Mouse (Mus musculus) A20 (cell line): Measurements from ENCODE around the gene Ttll1.
"Not testable (repeated sequence)": the region's sequence is repeated elsewhere in the genome, so short reads cannot be mapped to it uniquely, and the experiment has no call there.

Experiments used
- DNase-seq: peaks from one replicate; pipeline ENCODE4 v3.0.0-alpha.2; 2011; ENCODE audit warnings: low read depth, low spot score

Gene Ttll1

DNA sequence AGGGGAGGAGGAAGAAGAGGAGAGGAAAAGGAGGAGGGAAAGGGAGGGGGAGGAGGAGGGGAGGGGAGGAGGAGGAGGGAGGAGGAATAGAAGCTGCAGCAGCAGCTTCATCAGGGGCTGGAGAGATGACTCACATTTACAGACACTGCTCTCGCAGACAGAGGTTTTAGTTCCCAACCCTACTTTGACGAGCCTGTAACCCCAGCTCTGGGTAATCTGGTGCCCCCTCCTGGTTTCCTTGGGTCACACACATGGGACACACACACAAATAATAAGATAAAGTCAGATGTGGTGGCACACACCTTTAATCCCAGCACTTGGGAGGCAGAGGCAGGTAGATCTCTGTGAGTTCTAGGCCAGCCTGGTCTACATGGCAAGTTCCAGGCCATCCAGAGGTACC is 27.2 kb downstream of the Ttll1 start:
- DNase-seq: peak; percentile 72

DNA sequence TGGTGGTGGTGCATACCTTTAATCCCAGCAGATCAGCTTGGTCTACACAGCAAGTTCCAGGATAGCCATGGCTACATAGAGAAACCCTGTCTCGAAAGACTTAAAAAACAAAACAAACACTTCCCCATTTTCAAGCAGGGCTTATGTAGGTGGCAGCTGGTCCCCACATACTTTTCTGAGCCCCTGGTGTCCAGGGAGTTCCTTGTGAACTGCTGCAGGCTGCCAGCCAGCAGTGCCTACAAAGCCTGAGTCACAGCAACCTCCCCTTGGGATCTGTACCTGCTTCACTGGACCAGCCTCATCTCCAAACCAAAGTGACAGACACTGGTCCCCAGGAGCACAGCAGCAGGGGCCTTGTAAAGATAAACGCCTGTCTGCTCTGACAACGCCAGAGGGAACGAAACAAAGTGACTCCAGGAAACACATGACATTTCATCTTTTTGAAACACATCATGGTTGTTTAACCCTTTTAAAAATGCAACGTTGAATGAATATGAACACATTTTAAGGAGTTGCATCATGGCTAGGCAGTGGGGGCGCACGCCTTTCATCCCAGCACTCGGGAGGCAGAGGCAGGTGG is 28.0 kb downstream of the Ttll1 start:
- peak; percentile 72 for DNase-seq

DNA sequence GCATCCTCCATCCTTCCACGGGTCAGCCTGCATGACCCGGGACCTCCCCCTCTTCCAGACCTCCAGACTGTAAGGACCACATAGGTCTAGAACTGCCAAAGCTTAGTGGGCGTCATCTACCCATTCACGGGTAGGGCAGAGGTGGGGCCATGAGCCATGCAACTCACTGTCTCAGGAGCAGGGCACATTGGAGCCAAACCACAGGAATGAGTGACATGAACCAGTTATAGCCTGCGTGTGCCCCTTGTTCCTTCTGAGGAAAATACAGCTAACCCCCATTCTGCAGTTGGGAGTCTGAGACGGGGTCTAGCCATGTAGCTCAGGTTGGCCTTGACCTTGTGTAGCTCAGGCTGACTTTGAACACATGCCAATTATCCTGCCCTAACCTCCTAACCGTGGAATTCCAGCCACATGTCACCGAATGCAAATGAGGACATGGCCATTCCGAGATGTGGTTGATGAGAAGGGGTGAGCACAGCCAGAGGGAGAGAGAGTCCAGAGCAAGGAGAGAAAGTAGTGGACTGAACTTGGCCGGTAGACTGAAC is 29.4 kb downstream of the Ttll1 start:
- no peak for DNase-seq

DNA sequence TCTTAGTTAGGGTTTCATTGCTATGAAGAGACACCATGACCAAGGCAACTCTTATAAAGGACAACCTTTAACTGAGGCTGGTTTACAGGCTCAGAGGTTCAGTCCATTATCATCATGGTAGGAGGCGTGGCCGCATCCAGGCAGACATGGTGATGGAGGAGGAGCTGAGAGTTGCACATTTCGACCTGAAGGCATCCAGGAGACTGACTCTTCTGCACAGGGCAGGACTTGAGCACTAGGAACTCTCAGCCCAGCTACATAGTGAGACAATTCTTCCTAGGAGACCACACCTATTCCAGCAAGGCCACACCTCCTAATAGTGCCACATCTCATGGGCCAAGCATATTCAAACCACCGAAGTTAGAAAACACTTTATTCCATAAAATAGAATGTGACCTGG is 30.9 kb downstream of the Ttll1 start:
- DNase-seq: no peak

DNA sequence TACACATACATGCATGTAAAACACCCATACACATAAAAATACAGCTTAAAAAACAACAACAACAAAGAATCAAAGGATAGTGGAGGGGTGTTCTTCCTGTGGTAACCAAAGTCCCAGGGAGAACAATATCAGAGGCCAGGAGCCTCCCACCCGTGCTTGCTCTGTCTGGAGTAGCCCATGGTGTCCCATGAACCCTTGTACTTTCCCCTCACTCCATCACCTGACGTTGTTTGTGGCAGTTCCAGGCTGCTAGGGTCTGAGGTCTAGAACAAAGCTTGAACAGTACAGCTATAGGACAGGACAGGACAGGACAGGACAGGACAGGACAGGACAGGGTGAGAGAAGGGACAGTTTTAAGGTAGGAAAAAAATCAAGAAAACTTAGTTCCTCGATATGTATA is 32.6 kb downstream of the Ttll1 start:
- no peak for DNase-seq

DNA sequence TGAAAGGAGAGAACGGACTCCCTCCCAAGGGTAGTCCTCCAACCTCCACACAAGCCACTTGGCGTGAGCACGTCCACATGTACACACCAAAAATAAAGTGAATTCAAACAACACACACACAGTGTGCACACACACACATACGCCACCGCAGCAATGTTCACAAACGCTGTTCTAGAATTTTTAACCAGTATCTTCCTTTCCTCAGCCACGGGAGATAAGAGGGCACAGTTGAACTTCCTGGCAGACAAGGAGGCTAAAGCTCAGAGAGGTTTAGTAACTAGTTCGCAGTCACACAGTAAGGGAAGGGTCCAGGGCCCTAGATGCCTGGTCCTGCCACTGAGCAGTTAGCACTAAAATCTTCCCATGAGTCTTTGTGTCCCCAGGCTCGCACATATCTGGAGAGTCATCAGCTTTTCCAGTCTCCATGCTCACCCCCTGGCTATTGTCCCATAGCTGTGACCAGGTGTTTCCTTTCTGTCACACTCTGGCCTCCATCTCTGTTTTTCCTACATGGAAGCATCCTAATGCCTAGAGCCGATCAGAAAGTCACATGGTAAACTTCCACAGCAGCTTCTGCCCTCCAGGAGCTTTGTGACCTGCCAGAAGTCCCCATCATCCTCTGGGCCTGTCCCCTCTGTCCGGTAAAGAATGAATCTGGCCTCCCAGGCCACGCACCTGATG is 34.0 kb downstream of the Ttll1 start:
- no peak for DNase-seq

DNA sequence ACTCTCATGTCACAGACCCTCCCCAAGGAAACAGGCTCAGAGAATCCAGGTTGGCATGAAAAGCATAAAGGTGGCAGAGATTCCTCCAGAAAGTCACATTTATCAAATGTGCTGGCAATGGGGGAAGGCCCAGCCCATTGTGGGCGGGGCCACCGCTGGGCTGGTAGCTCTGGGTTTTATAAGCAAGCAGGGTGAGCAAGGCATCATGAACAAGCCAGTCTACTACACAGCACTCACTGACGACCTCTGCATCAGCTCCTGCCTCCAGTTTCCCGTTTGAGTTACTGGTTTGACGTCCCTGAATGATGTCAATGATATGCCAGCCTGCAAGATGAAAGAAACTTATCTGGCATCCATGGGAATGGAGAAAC is 36.2 kb downstream of the Ttll1 start:
- peak; percentile 59 for DNase-seq

DNA sequence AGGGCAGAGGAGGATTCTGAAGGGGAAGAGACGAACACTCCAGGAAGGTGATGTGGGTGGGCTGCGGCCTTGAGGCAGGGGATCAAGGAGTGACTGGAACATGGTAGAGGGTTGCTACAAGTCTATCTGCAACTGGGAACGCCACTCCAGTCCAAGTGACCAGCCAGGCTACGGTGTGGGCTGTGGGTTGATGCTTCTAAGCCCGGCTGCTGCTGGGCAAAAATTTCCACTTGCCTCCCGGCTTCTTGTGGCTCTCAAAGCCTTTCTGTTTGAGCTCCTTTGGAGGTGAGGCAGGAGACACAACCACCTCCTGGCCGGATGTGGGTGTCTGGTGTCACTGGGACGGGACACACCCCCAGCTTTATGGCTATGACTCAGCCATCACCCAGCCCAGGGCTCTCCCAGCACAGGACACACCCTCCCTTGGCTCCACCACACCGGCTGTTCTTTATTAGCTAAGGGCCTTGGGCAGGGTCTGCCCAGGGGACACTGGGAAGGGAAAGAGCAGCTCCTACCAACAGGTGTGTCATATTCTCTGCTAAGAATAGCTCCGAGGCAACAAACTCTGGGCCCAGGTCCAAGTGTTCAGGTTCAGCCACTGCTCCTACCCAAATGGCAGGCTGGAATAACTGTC is 36.7 kb downstream of the Ttll1 start:
- peak; percentile 60 for DNase-seq

DNA sequence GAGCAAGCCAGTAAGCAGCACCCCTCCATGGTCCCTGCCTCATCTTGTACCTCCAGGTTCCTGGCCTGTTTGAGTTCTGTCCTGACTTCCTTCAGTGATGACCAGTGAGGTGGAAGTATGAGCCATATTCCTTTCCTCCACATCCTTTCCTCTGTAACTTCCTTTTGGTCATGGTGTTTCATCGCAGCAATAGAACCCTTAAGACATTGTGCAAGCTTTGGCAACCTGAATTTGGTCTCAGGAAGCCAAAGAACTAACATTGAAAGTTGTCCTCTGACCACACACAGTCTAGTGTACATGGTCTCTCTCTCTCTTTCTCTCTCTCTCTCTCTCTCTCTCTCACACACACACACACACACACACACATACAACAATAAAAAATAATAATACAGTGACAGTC is 37.4 kb downstream of the Ttll1 start:
- no peak for DNase-seq

DNA sequence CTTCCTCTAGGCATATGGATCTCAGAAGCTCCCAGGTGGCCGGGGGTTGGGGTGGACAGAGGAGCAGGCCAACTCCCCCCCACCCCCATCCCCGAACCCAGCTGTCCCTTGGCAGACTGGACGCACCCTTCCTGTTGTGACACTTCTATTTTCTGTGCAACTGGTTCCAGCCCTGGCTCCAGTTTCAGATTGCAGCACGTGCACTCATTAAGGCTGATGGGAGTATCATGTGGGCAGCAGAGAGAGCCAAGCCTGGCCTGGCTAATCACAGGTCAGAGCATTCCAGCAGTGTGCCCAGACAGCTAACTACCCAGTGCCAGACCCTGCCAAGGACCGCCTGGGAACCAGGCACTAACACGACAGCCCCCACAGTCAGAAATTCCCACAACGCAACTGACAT is 39.2 kb downstream of the Ttll1 start:
- no peak for DNase-seq

DNA sequence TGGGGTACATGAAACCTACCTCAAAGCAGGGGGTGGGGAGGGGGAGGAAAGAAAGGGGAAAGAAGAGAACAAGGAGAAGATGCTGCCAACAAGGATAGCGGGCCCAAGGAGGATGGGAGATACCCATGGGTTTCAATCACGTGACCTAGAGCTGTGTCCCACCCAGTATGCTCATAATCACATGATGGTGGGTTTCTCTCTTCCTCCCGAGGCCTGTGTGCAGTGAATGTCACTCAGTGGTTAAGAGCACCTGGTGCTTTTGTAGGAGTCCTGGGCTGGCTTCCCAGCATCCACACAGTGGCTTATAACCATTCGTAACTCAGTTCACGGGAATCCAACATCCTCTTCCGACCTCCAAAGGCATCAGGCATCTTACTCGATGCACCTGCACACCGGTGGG is 40.2 kb downstream of the Ttll1 start:
- no peak for DNase-seq

DNA sequence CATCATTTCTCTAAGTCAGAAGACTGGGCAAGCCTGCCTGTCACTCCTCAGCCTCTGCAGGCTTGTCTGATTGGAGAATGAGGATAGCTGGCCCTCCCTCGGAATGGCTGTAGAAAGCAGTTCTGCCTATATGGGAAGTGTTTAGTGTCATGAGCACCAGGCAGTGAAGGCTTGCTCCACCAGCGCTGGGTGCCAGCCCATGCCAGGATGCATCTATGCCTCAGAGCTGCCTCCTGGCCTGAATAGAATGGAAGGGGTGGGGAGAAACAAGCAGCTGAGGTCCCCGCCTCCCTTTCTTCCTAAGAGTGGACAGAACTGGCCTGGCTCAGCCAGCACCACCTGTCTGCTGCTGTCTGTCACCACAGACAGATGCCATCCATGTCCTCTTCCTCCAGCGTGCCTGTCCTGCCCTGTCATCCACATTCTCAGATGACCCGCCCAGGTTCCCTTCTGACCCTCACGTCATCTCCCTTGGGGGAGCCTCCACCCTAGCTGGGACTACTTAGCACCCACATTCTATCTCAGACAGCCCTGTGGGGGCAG is 41.3 kb downstream of the Ttll1 start:
- DNase-seq: no peak

DNA sequence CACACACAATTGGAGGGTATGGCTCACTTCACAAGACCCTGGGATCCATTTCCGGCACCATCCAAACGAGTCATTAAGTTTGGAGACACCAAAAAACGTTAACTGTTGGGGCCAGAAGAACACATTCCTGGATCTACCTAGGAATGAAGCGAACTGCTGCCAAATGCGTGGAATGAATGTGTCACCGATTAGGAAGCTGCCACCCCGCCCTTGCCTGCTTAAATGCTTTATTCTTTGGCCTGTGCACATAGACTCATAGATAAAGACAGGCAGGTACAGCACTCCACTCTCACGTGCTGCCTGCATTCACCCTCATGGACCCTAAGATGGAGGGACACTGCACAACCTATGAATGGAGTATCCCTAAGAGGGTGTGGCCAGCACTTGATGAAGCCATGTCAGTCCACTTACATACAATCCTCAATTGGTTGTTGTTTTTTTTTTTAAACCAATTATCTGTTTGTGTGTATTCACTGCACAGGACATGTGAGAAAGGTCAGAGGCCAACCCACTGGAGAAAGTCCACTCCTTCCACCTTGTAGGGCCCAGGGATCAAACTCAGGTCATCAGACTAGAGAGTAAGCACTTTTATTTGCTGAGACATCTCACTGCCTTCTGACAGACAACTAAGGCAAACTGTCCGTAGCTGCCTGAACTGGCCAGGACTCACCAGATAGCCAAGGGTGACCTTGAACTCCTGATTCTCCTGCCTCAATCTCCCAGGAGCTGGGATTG is 43.3 kb downstream of the Ttll1 start:
- no peak for DNase-seq

DNA sequence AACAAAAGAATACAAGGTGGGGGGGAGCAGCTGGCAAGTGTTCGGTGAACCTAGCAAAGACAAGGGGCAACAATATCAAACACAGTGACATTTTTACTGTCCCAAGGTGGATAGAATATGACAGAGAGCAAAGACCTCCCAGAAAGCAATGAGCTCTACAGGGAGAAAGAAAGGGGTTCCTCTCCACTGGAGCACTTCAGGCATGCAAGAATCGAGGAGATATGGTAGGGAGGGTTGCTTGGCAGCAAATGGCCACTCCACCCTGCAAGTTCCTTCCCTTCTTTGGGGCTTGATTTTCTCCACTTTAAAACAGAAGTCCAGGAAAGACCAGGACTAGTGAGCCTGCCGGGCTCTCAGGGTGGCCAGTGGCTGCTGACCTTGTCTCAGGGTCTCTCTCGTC is 44.4 kb downstream of the Ttll1 start:
- DNase-seq: no peak

DNA sequence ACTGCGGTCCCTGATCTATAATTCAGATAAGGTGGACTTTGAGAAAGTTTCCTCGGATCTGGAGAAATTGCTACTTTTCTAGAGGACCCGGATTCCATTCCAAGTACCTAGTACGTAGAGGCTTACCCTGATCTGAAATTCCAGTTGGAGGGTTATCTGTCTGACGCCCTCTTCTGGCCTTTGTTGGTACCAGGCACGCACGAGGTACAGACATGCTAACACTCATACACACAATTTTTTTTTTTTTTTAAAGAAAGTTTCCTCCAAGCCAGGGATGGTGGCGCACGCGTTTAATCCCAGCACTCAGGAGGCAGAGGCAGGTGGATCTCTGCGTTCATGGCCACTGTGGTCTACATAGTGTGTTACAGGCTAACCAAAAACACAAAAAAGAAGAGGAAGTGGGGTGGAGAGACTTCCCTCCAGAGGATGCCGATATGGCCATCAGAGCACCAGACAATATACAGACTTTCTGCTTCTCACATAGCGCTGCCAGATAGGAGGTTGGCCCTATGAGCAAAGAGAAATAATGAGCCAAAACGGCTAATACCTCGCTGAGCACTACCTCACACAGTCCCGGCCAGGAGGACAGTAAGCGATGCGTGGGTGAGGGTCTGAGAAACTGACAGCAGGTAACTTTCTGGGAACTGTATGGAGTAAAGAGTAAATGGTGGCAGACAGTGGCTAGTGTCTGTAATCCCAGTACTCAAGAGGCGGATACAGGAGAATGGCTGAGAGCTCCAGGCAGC is 45.6 kb downstream of the Ttll1 start:
- DNase-seq: no peak

DNA sequence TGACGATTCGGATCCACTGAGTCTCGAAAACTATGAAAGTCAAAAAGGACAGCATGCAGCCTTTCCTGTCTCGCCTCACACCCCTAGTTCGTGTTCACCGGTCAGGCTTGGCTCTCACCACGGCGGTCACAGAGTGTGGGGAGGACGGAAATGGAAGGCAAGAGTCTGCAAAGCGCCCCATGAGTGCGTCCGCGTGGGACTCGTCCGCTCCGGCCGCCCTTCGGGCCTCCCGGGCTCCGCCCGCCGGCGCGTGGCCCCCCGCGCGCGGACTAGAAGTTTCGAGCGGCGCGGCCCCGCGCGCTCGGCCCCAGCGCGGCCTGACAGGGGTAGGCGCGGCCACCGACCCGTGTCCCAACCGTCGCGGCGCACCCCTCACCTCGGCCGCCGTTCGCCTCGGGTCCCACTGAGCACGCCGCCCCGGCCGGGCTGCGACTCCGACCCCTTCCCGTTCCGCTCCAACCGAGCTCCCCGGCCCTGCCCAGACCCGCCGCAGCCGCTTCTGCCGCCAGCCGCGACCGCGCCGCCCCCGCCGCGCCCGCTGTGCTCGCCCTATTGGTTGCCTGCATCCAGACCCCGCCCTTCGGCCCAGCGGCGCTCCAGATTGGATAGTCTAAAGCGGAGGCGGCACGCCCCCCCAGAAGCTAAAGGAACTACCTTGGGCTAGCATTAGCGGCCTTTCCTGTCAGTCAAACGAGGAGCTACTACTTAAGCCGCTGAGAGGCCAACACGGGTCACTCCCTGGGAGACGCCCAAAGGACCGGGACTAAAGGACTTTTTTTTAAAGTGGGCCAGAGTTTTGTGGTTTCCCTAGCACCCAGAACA is 46.4 kb downstream of the Ttll1 start, which contains the start of gene Pacsin2:
Gene Pacsin2 (minus strand): TSS at position 524 of the 822 bp plus-strand sequence.
- peak; percentile 98 for DNase-seq

DNA sequence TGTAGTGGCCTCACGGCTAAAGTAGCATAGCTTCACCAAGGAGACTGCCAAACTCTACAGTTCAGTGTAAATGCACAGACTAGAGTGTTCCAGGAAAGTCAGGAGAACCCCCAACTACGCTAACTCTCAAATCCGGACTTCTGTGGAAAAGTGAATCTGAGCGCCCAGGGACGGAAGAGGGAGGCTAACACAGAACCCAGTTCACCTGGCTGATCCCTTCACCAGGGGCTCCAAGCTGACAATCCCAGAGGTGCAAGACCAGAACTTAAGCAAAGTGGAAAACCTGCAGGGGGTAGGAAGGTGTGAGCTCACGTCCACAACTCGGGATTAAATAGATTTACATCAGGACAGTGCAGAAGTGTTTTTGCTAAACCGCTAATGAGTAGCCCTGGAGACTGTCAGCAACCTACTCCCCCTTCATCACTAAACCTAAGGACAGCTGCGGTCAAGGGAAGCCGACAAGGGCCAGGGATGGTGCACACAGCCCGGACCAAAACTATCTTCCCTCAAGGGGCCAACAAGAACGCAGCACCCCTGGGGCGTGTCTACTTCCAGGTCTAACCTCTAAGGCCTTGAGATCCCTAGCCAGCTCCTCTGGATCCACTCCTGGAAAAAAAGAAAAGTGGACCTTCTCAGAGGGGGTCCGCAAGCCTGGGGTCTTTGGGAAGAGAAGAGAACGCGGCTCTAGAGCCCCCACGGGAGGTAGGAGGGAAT is 47.2 kb downstream of the Ttll1 start:
- DNase-seq: no peak

DNA sequence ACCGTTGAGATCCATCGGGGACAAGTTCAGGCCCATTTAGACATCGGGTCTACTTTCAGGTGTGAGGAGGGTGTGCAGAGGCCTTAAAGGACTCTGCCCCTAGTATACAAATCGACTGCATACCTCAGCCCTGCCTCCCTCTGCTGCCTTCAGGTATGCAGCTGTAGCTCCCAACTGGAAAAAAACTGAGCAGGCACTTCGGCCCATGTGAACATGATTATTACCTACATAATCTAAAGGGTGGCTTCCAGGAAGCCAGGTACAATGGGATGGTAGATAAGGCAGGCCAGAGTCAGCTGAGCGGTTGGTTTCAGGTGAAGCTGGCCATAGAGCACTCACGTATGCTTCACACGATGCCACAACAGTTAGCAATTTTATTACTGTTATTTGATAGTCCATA is 48.3 kb downstream of the Ttll1 start:
- not testable (repeated sequence) for DNase-seq

DNA sequence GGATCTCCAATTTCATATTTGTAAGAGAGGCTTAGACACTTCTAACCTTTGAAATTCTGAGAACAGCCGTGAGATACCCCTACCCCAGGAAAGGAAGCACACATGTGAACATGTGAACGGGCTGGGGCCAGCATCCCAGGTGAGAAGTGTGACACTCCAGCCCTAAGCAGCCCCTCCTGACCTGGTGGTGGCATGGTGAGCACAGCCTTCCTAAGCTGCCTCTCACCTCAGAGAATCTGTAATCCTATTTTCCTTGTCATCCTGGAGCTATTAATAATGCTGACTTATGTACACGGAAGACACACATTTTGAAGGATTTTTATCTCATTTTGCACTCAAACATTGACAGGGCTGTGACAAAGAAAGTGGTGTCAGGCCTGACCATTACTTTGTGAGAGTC is 49.8 kb downstream of the Ttll1 start:
- no peak for DNase-seq

DNA sequence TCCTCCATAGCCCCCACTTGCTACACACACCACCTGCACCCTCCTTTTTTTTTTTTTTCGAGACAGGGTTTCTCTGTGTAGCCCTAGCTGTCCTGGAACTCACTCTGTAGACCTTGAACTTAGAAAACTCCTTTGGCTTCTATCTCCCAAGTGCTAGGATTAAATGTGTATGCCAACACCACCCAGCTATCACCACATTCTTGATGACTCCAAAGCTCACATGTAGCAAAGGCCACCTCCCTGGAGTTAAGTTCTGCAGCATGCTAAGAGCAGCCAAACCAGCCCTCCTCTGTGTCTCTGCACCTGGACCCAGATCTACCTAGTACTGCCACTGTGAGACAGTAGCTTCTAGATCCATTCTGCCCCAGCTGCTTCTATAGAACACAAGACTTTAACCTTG is 53.2 kb downstream of the Ttll1 start:
- no peak for DNase-seq
